Mouse (Mus musculus) MEL (cell line): Measurements from ENCODE around the gene Sap30.

ENCODE experiments used
- CTCF ChIP-seq, 3 experiments: IDR thresholded peaks in 2 of 3; conservative IDR thresholded peaks in 1 of 3; 2 replicates each; pipeline ENCODE4 v1.5.1; 2011 to 2012; ENCODE audit warnings: low read length in 3 of 3, low read depth in 2 of 3, mild to moderate bottlenecking in 2 of 3, improper control_type of control experiment in 1 of 3, inconsistent platforms in 1 of 3, mixed read lengths in 1 of 3, moderate library complexity in 1 of 3; ENCODE audit not compliant: control insufficient read depth in 1 of 3, insufficient read depth in 1 of 3, poor library complexity in 1 of 3, severe bottlenecking in 1 of 3
- NELFE ChIP-seq: IDR thresholded peaks from 2 replicates; pipeline ENCODE4 v1.6.1; 2011; ENCODE audit warnings: low read depth, low read length, improper control_type of control experiment
- POLR2A ChIP-seq, 2 experiments: IDR thresholded peaks; 2 replicates each; pipeline ENCODE4 v1.6.1; 2011 to 2012; ENCODE audit warnings: low read length in 2 of 2, mild to moderate bottlenecking in 2 of 2, control low read depth in 1 of 2, improper control_type of control experiment in 1 of 2, low read depth in 1 of 2, moderate library complexity in 1 of 2; ENCODE audit not compliant: control insufficient read depth in 1 of 2, insufficient read depth in 1 of 2, poor library complexity in 1 of 2
- POLR2AphosphoS2 ChIP-seq: IDR thresholded peaks from 2 replicates; pipeline ENCODE4 v1.6.1; 2011; ENCODE audit warnings: low read length, improper control_type of control experiment
- RCOR1 ChIP-seq: IDR thresholded peaks from 2 replicates; pipeline ENCODE4 v1.6.1; 2012; ENCODE audit warnings: low read depth, mild to moderate bottlenecking, inconsistent platforms, low read length, improper control_type of control experiment
- TAL1 ChIP-seq: IDR thresholded peaks from 2 replicates; pipeline ENCODE4 v1.6.1; 2012; ENCODE audit warnings: mild to moderate bottlenecking, inconsistent platforms, low read length, moderate library complexity, mixed read lengths
- ZNF384 ChIP-seq: IDR thresholded peaks from 2 replicates; pipeline ENCODE4 v1.6.1; 2012; ENCODE audit warnings: low read depth, mild to moderate bottlenecking, inconsistent platforms, low read length, improper control_type of control experiment

DNA sequence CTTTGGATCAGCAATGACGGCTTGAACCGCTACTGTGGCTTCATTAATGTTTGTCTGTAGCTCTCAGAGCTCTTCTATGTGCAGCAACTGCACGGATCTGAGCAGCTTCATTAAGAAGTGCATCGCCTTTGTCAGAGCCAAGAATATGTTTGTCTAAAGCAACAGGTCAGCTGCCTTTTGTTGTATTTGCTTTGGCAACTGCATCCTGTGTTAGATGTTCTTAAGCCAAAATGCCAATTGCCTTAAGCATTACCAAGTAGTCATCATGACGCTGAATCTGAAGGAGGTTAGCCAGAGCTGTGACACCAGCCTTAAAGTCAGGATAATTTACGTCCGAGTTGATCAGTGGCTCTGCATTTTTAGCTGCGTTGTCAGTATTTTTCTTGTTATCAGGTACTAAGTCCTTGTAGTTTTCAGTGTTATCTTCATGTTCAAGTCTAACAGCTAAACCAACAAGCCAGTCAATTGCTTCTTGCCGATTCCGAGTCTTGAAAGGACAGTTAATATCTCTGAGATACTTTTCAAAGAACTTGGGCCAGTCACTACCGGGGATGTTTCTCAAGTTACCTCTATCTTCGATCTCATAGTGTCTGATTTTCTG is 32.6 kb upstream of the Sap30 start:
- TF ChIP-seq POLR2A (IDR thresholded peaks at IDR 0.05; ENCODE audit: control insufficient read depth in 1 of 2, insufficient read depth in 1 of 2, low read depth in 1 of 2, low read length in 2 of 2, poor library complexity in 1 of 2) (0 out of 4 replicates have a peak, but pooled peaks of 1 of the 2 experiments have one; percentile 22), ZNF384 (no peak), POLR2AphosphoS2 (no peak), CTCF (IDR thresholded peaks at IDR 0.05 in 2 of 3, conservative IDR thresholded peaks at IDR 0.05 in 1 of 3; ENCODE audit: control insufficient read depth in 1 of 3, insufficient read depth in 1 of 3, low read depth in 2 of 3, low read length in 3 of 3, poor library complexity in 1 of 3, severe bottlenecking in 1 of 3) (no peak), RCOR1 (no peak), NELFE (no peak), TAL1 (peak; percentile 67)
